Mouse (Mus musculus) embryonic facial prominence, embryonic 11.5 days (tissue): ENCODE measurements at regions not wholly inside any gene's neighbourhood (a gene's known extent, or its start where the extent isn't known, plus 50 kb on each side); places are given as distances from the start of the nearest gene placed in this dataset.

Experiments
- ATAC-seq: fragments of 200-750 bp; cut with Nextera tagmentation; replicated peaks from 2 replicates; pipeline ENCODE4 v1.8.0; 2017; ENCODE audit warnings: low read depth; ENCODE audit not compliant: insufficient number of reproducible peaks, low FRiP score, low TSS enrichment
- DNase-seq: peaks from one replicate; pipeline ENCODE4 v3.0.0-alpha.2; 2015; ENCODE audit warnings: low spot score
- H3K27ac ChIP-seq: fragments of 300-500 bp; sonication (generic); replicated peaks from 2 replicates; pipeline ENCODE4 v1.5.1; 2014; ENCODE audit warnings: mild to moderate bottlenecking, low read depth, low read length, control low read depth
- H3K27me3 ChIP-seq: fragments of 300-500 bp; sonication (generic); 2 replicates; pipeline ENCODE4 v1.6.1; 2014; ENCODE audit warnings: mild to moderate bottlenecking, low read length, moderate library complexity, mixed read lengths; ENCODE audit not compliant: control insufficient read depth, insufficient read depth
- H3K36me3 ChIP-seq: fragments of 300-500 bp; sonication (generic); replicated peaks from 2 replicates; pipeline ENCODE4 v1.6.1; 2014; ENCODE audit warnings: low read depth, mild to moderate bottlenecking, low read length, moderate library complexity, mixed read lengths; ENCODE audit not compliant: control insufficient read depth, insufficient read depth
- H3K4me1 ChIP-seq: fragments of 300-500 bp; sonication (generic); 2 replicates; pipeline ENCODE4 v1.6.1; 2014; ENCODE audit warnings: low read length, mixed read lengths; ENCODE audit not compliant: control insufficient read depth, insufficient read depth
- H3K4me2 ChIP-seq: fragments of 300-500 bp; sonication (generic); 2 replicates; pipeline ENCODE4 v1.6.1; 2014; ENCODE audit warnings: low read depth, mild to moderate bottlenecking, control low read depth, low read length, moderate library complexity
- H3K4me3 ChIP-seq: fragments of 300-500 bp; sonication (generic); 2 replicates; pipeline ENCODE4 v1.5.1; 2014; ENCODE audit warnings: low read depth, low read length, control low read depth
- H3K9ac ChIP-seq: fragments of 300-500 bp; sonication (generic); replicated peaks from 2 replicates; pipeline ENCODE4 v1.6.1; 2014; ENCODE audit warnings: mild to moderate bottlenecking, control low read depth, low read length
- H3K9me3 ChIP-seq: fragments of 300-500 bp; sonication (generic); replicated peaks from 2 replicates; pipeline ENCODE4 v1.6.1; 2016; ENCODE audit warnings: mild to moderate bottlenecking, low read length, inconsistent platforms, mixed read lengths; ENCODE audit not compliant: control insufficient read depth
- WGBS: fragments of 180-500 bp; shearing (Covaris S2); extraction: QIAGEN DNeasy Blood & Tissue Kit; methylation state at CpG from one replicate; pipeline ENCODE4 v1.1.7; 2014; 5-methylcytosine and 5-hydroxymethylcytosine counted together

- no peak overlapping the region for H3K4me3 ChIP-seq
- H3K9me3 ChIP-seq: no peaks in the 10 kb centered on the region
- no peaks in the 10 kb centered on the region for H3K36me3 ChIP-seq
- WGBS: 56% methylated on average over 3 of the region's 3 CpGs
- H3K9ac ChIP-seq: no peak overlapping the region
- DNase-seq: no peak
- no peaks in the 10 kb centered on the region for H3K27me3 ChIP-seq
- no peaks in the 10 kb centered on the region for H3K4me1 ChIP-seq
- ATAC-seq: no peak
- no peak overlapping the region for H3K27ac ChIP-seq
- no peak overlapping the region for H3K4me2 ChIP-seq
Observed at GRCm38 (mm10) chr2:147650229-147650628, 288.5 kb downstream of the Pax1 start.

DNA sequence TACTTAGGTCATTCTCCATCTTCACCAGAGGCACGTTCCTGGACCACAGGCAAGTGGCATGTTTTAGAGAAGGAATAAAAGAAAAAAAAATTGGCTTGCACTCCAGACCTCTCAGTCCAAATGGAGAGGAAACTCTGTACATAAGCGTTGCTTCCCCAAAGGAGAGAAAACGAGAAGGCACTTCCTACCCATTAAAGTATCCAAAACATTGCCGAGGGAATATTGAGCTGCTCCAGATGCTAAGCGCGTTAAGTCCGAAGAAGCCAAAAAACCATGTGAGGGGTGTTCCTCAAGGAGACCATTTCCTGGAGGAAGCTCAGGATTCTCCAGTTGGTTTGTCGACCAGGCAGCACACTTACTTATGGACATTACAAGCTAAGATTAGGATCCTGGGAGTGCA lies 286.2 kb downstream of the Pax1 start:
- H3K9me3 ChIP-seq: no peaks in the 10 kb centered on the region
- no peak overlapping the region for H3K4me3 ChIP-seq
- no peaks in the 10 kb centered on the region for H3K27me3 ChIP-seq
- H3K9ac ChIP-seq: no peak overlapping the region
- H3K27ac ChIP-seq: no peak overlapping the region
- no peak for ATAC-seq
- no peak overlapping the region for H3K4me2 ChIP-seq
- no peaks in the 10 kb centered on the region for H3K4me1 ChIP-seq
- no peak for DNase-seq
- H3K36me3 ChIP-seq: no peaks in the 10 kb centered on the region
- WGBS: 78% methylated on average over 8 of the region's 8 CpGs

- Histone ChIP-seq H3K9ac (no peak overlapping the region), H3K9me3 (no peaks in the 10 kb centered on the region)
- WGBS: 82% methylated on average over 4 of the region's 4 CpGs
Observed at GRCm38 (mm10) chr2:147647506-147647905, 285.8 kb downstream of the Pax1 start.

DNA sequence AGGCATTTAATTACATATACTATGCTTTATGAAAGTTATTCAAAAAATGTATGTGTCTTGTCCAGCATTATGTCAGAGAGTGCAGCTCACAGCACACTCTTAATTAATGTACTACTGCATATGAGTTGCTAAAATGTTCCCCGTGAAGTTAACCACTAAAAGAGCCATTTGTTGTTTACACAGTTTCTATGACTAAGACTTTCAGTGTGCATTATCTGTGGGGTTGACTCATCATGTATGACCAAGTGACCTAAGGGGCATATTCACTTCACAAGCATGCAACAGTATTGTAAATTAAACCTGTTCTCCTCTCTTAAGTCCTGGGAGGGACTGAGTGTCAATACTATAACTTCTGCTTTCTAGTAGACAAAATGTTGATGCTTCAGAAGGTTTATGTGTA lies 276.2 kb downstream of the Pax1 start:
- Histone ChIP-seq H3K27ac (no peak overlapping the region), H3K4me2 (no peak overlapping the region), H3K4me1 (no peaks in the 10 kb centered on the region), H3K9me3 (no peaks in the 10 kb centered on the region), H3K4me3 (no peak overlapping the region), H3K9ac (no peak overlapping the region), H3K27me3 (no peaks in the 10 kb centered on the region), H3K36me3 (no peaks in the 10 kb centered on the region)
- ATAC-seq (no peak), DNase-seq (no peak)
- 80% methylated on average over 1 of the region's 1 CpGs for WGBS

More at GRCm38 (mm10) chr2:147647506-147647905, 285.8 kb downstream of the Pax1 start:
- Histone ChIP-seq H3K27ac (no peak overlapping the region), H3K4me3 (no peak overlapping the region), H3K4me1 (no peaks in the 10 kb centered on the region), H3K36me3 (no peaks in the 10 kb centered on the region), H3K27me3 (no peaks in the 10 kb centered on the region), H3K4me2 (no peak overlapping the region)
- ATAC-seq: no peak
- DNase-seq: no peak

DNA sequence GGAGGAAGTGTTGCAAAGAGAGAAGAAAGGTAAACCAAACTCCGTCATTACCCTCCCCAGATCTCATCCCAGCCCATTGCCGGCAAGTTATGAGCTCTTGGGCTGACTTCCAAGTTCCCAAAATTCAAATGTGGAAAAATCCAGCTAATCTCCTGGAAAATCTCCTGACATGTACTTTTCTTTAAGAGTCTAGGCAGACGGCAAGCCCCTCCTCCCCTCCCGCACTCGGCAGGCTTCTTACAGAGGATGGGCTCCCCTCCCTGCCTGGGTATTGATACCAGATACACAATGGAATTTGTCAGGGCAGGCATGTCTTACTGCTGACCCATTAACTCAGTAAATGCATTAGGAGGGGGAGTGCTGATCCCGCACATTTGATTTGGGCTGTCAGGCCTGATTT lies 271.0 kb downstream of the Pax1 start:
- H3K27ac ChIP-seq: no peak overlapping the region
- no peak overlapping the region for H3K9ac ChIP-seq
- no peaks in the 10 kb centered on the region for H3K27me3 ChIP-seq
- ATAC-seq (peak; percentile 79; the same call in 1 of the 2 replicates), DNase-seq (no peak)
- no peaks in the 10 kb centered on the region for H3K9me3 ChIP-seq
- no peak overlapping the region for H3K4me2 ChIP-seq
- WGBS: 27% methylated on average over 6 of the region's 6 CpGs
- H3K36me3 ChIP-seq: no peaks in the 10 kb centered on the region
- no peak overlapping the region for H3K4me3 ChIP-seq
- no peaks in the 10 kb centered on the region for H3K4me1 ChIP-seq

GRCm38 (mm10) chr2:147629716-147630115 lies 268.0 kb downstream of the Pax1 start:
- no peak overlapping the region for H3K27ac ChIP-seq
- no peaks in the 10 kb centered on the region for H3K36me3 ChIP-seq
- no peak overlapping the region for H3K4me2 ChIP-seq
- no peaks in the 10 kb centered on the region for H3K4me1 ChIP-seq
- ATAC-seq: no peak
- no peak overlapping the region for H3K4me3 ChIP-seq
- no peaks in the 10 kb centered on the region for H3K9me3 ChIP-seq
- DNase-seq: no peak
- WGBS: 58% methylated on average over 3 of the region's 3 CpGs
- H3K9ac ChIP-seq: no peak overlapping the region
- no peaks in the 10 kb centered on the region for H3K27me3 ChIP-seq

DNA sequence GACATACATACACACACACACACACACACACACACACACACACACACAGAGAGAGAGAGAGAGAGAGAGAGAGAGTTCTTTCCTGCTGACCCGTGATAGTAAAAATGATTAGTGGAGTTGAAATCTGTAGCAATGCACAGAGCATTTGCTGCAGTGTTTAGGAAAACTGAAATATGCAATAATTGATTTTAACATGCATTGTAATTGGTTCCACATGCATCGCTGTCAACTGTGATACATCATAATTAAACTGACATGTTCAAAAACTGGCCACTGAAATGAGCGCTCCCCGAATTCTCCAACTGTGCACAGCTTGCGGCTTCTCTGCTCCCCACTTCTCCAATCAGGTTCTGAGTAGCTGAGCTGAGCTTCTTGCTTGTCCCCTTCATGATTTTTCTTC lies 265.4 kb downstream of the Pax1 start:
- Histone ChIP-seq H3K36me3 (no peaks in the 10 kb centered on the region), H3K9me3 (no peaks in the 10 kb centered on the region), H3K27me3 (no peaks in the 10 kb centered on the region), H3K9ac (no peak overlapping the region), H3K4me2 (no peak overlapping the region), H3K27ac (no peak overlapping the region), H3K4me1 (no peaks in the 10 kb centered on the region), H3K4me3 (no peak overlapping the region)
- ATAC-seq (no peak), DNase-seq (peak; percentile 65)
- 51% methylated on average over 5 of the region's 5 CpGs for WGBS

DNA sequence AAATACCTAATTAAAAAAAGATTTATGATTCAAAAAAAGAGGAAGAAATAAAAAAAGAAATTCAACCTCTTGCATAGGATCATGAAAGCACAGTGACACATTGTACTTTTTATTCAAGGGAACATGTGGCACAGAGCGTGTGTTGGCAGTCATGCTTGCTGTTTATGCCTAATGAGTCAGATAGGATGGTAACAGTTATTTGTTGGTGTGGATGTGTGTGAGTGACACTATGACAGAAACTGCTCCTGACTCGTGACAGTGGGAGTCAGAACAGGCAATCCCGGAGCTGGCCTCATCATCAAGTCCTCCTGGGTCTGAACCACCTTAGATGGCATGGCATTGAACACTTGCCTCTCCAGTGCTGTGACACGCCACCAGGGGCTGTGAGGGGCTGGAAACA lies 261.4 kb downstream of the Pax1 start:
- 89% methylated on average over 4 of the region's 4 CpGs for WGBS
- Histone ChIP-seq H3K4me3 (no peak overlapping the region), H3K36me3 (no peaks in the 10 kb centered on the region), H3K9me3 (no peaks in the 10 kb centered on the region), H3K27me3 (no peaks in the 10 kb centered on the region), H3K4me1 (no peaks in the 10 kb centered on the region), H3K4me2 (no peak overlapping the region), H3K9ac (no peak overlapping the region), H3K27ac (no peak overlapping the region)
- no peak for DNase-seq
- ATAC-seq: no peak
